ENCODE assay signal across 1 mouse cellular context in the genomic region with DNA sequence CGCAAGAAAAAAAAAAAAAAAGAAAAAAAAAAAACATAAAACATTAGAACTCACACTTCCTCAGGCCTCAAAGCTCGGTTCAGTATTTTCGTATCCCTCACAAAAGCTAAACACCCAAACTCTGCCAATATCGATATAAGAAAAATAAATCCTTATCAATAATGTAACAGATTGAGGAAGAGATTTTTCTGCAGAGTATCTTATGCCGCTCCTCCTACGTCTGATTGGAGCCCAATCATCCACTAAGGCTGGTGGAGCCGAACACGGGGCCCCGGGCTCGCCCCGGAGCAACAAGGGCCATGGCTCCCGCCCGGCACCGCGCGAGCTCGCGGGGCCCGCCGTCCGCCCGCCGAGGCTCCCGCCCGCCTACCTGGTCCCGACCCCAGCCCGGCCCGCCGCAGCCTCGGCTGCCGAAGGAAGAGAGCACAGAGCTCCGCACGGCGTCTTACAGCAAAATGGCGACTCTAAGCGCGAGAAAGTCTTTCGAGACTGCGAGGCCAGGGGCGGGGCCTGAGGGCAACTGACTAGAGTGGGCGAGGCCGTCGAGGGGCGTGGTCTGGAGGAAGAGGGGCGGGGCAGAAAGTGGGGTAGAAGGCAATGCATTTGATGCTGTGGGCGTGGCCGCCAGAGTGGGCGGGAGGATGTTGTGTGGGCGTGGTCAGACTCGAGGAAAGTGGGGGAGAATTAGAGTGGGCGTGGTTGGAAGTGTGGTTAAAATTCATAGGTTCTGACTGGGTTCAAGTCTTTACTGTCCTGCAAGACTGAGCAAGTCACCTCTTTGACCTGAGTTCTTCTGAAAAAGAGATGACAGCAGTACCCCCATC.
A peak's percentile ranks its signal among the peaks of the same experiment; 100 is the strongest.
TF ChIP-seq lines count a peak whose summit lies in the region.

A gene (minus strand): TSS at position 505 of the 824 bp plus-strand sequence.

TF ChIP-seq in CH12.LX, 34 proteins besides CTCF, POLR2A, EP300 and RAD21 (continued from another document):
- TF ChIP-seq TBP (conservative IDR thresholded peaks at IDR 0.05; ENCODE audit: low read depth, low read length) (peak; percentile 59; the same call in 1 of the 2 replicates), MYC (IDR thresholded peaks at IDR 0.05; ENCODE audit: low read depth, low read length) (no peak), SIN3A (IDR thresholded peaks at IDR 0.05; ENCODE audit: low read length) (peak; percentile 19), ZMIZ1 (IDR thresholded peaks at IDR 0.05; ENCODE audit: low read depth, low read length) (peak; percentile 77), MAX (IDR thresholded peaks at IDR 0.05; ENCODE audit: low read length) (peak; percentile 51; the same call in 1 of the 2 replicates), ELF1 (IDR thresholded peaks at IDR 0.05; ENCODE audit: low read depth, low read length) (peak; percentile 46)
